Mouse (Mus musculus): ENCODE data around the gene Hoxa10. TPM values are rescaled to one million over a fixed set of nuclear protein-coding genes. Genes with fewer than 3 reads are reported as not detected.

Hoxa10 gene
- total RNA-seq, 1 experiment, result 0.80 TPM

DNA sequence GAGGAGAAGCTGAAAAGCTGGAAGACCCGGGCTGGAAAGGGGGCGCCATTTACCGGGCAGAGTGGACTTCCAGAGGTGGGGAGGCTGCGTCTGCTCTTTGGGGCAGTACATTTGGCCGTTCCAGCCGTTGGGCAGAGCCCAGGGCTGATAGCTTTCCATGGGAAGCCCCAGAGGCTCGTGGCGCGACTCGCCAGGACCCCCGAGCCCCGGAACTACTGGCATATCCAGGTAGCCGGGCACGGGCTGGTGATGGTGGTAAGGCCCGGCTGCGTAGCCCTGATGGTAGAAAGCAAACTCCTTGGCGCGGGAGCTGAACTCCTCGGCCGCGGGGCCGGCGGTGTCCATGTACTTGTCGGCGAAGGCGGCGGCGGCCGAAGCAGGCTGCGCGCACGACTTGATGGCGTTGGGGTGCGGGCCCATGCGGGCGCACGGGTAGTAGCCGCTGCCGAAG lies 19.2 kb upstream of the Hoxa10 start:
- DNase-seq (ENCODE audit: low read depth, low spot score), result no peak
- in situ Hi-C loops (cut with MboI; ENCODE audit: low sequenced_read_pairs in 2 of 2, unreplicated experiment in 2 of 2), result loop anchor here (5.0 to 25.0 kb wide), 3 partner anchors 55 to 1027 kb away; partner anchors contain the start of genes Creb5 (in 1 of the 2) and Evx1 (in 1 of the 2)
- Histone ChIP-seq H3K9me3 (ENCODE audit: control insufficient read depth, insufficient read depth, low read depth, low read length) (no peaks in the 10 kb centered on the region), H3K27ac (ENCODE audit: insufficient read depth, low read depth, low read length, poor library complexity, severe bottlenecking) (no peak overlapping the region), H3K4me1 (ENCODE audit: control insufficient read depth in 2 of 2, insufficient read depth in 2 of 2, low read length in 2 of 2, poor library complexity in 1 of 2) (0 out of 4 replicates have a peak, but pooled peaks cover 0 to 2% of the 10 kb centered on the region in 2 experiments), H3K36me3 (ENCODE audit: control insufficient read depth, insufficient read depth, low read length, poor library complexity, severe bottlenecking) (no peaks in the 10 kb centered on the region), H3K9ac (ENCODE audit: insufficient read depth, low read depth, low read length, poor library complexity, severe bottlenecking) (no peak overlapping the region), H3K4me3 (ENCODE audit: insufficient read depth in 1 of 2, low read depth in 1 of 2, low read length in 2 of 2, poor library complexity in 1 of 2, severe bottlenecking in 1 of 2) (peak overlapping the region; percentile 15 to 74; a peak in 3 of 4 replicates)
- TF ChIP-seq CHD2 (IDR thresholded peaks at IDR 0.05; ENCODE audit: low read depth, low read length), result no peak

DNA sequence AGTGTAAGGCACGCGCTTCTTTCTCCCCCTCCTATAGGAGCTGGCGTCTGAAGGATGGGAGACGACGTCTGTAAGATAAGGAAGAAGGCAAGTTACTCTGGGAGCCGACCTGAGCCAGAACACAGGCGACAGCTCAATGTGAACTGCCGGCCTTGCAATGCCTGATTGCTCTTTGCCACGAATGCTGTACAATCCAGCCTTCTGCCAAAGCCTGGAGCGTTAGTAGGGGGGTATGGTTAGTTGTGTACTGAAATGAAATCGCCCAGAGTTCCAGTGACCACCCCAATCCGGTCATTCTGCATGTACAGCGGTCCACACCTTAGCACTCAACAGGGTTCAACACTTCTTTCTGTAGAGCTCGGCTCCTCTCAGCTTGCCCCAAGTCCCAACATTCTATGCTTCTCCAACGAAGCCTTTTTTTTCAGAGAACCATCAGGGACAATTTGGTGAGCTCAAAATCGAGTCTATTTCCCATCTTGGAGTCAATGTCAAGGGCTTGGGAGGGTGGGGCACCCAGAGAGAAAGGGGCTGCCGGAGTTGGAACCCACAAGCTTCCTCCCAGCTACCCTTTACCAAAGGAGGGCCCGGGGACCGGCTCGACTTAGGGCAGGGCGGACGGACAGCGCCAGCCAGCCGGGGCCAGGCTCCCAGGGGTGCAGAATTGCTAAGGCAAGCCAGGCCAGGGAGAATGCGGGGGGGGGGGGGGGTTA lies 18.6 kb upstream of the Hoxa10 start:
- H3K4me1 ChIP-seq (ENCODE audit: control insufficient read depth in 2 of 2, insufficient read depth in 2 of 2, low read length in 2 of 2, poor library complexity in 1 of 2), result 0 out of 4 replicates have a peak, but pooled peaks cover 0 to 2% of the 10 kb centered on the region in 2 experiments
- H3K9me3 ChIP-seq (ENCODE audit: control insufficient read depth, insufficient read depth, low read depth, low read length), result no peaks in the 10 kb centered on the region
- no peak for TF ChIP-seq ZNF384 (IDR thresholded peaks at IDR 0.05; ENCODE audit: low read depth, low read length)
- no peak for TF ChIP-seq ZC3H11A (IDR thresholded peaks at IDR 0.05; ENCODE audit: borderline replicate concordance, low read depth, low read length)
- no peak for TF ChIP-seq MAFK (IDR thresholded peaks at IDR 0.05; ENCODE audit: insufficient read depth, low read depth, low read length)
- no peak for TF ChIP-seq CHD2 (IDR thresholded peaks at IDR 0.05; ENCODE audit: low read depth, low read length)
- no peak for TF ChIP-seq HCFC1 (IDR thresholded peaks at IDR 0.05; ENCODE audit: borderline replicate concordance, insufficient read depth, low read length)
- no peaks in the 10 kb centered on the region for H3K36me3 ChIP-seq (ENCODE audit: control insufficient read depth, insufficient read depth, low read length, poor library complexity, severe bottlenecking)
- H3K4me3 ChIP-seq (ENCODE audit: insufficient read depth in 1 of 2, low read depth in 1 of 2, low read length in 2 of 2, poor library complexity in 1 of 2, severe bottlenecking in 1 of 2), result no peak overlapping the region
- H3K27ac ChIP-seq (ENCODE audit: insufficient read depth, low read depth, low read length, poor library complexity, severe bottlenecking), result no peak overlapping the region
- H3K9ac ChIP-seq (ENCODE audit: insufficient read depth, low read depth, low read length, poor library complexity, severe bottlenecking), result no peak overlapping the region
- DNase-seq (ENCODE audit: low read depth, low spot score), result no peak
- in situ Hi-C loops (cut with MboI; ENCODE audit: low sequenced_read_pairs in 2 of 2, unreplicated experiment in 2 of 2), result loop anchor here (5.0 to 25.0 kb wide), 3 partner anchors 56 to 1028 kb away; partner anchors contain the start of genes Creb5 (in 1 of the 2) and Evx1 (in 1 of the 2)

DNA sequence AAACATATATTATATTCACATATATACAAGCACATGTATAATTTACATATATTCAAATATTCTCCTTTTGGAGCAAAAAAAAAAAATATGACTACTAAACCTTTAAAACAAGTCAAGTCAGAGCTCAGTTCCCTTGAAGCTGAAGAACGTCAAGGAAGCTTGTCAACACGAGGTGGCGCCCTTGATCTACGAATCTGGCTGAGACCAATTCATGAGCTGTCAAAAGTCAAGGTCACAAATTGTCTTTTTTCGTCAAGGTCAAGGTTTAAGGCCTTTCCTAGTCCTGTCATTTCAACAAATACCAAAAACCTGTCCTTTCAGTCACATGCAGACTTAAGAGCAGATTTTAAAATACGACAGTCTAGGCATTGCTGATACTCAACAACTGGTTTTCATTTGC lies 16.3 kb upstream of the Hoxa10 start:
- DNase-seq (ENCODE audit: low read depth, low spot score), result no peak
- in situ Hi-C loops (cut with MboI; ENCODE audit: low sequenced_read_pairs in 2 of 2, unreplicated experiment in 2 of 2), result loop anchor here (5.0 to 25.0 kb wide), 3 partner anchors 58 to 1030 kb away; partner anchors contain the start of genes Creb5 (in 1 of the 2) and Evx1 (in 1 of the 2)
- Histone ChIP-seq H3K4me3 (ENCODE audit: insufficient read depth in 1 of 2, low read depth in 1 of 2, low read length in 2 of 2, poor library complexity in 1 of 2, severe bottlenecking in 1 of 2) (no peak overlapping the region), H3K9ac (ENCODE audit: insufficient read depth, low read depth, low read length, poor library complexity, severe bottlenecking) (no peak overlapping the region), H3K4me1 (ENCODE audit: control insufficient read depth in 2 of 2, insufficient read depth in 2 of 2, low read length in 2 of 2, poor library complexity in 1 of 2) (peaks cover 0 to 4% of the 10 kb centered on the region in 2 experiments; a peak in 1 of 4 replicates), H3K27ac (ENCODE audit: insufficient read depth, low read depth, low read length, poor library complexity, severe bottlenecking) (no peak overlapping the region), H3K36me3 (ENCODE audit: control insufficient read depth, insufficient read depth, low read length, poor library complexity, severe bottlenecking) (no peaks in the 10 kb centered on the region), H3K9me3 (ENCODE audit: control insufficient read depth, insufficient read depth, low read depth, low read length) (no peaks in the 10 kb centered on the region)
- no peak for TF ChIP-seq CHD2 (IDR thresholded peaks at IDR 0.05; ENCODE audit: low read depth, low read length)
- no peak for TF ChIP-seq ZNF384 (IDR thresholded peaks at IDR 0.05; ENCODE audit: low read depth, low read length)

DNA sequence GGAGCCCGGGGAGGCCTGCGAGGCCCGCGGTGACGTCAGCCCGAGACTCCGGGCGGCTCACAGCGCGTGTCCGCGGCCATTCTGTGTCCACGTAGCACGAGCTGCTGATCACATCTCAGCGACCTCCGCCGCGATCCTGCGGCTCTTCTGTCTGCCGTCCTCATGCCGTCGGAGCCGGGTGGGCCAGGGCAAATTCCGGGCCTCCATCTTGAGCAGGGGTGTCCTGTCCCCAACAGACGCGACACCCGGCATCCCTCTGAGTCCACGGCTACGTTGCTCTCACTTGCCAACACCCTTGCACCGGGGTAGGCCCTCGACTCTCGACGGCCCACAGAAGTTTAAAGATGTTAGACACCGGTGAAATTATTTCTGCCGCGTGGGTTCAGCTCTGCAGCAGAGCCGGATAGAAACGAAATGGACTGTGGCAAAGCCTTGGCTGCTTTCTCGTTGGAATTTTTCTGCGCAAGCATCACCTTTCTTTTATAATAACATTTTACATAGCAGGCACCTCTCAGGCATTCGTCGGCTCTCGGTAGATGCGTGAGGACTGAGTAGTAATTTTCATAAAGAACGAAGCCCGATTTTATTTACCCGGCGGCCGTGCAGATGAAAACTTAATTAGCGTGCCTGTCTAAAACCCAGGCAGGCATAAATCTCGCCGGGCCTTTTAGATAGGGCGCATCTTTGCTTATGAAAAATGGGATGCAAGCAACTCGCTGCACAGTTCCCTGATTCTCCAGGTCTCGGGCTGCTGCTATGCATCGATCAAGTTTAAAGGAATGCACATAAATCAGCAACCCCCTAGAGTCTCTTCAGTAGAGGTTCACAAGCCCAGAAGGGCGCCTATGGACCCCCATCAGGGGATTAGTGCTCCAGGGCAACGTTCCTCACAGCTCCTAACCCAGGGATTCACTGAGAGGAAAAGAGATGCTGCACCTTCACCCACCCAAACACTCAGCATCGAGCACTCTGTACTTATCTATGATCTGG lies 13.2 kb upstream of the Hoxa10 start:
- H3K4me1 ChIP-seq (ENCODE audit: control insufficient read depth in 2 of 2, insufficient read depth in 2 of 2, low read length in 2 of 2, poor library complexity in 1 of 2), result peaks cover 0 to 2% of the 10 kb centered on the region in 2 experiments; a peak in 1 of 4 replicates
- TF ChIP-seq CHD2 (IDR thresholded peaks at IDR 0.05; ENCODE audit: low read depth, low read length), result no peak
- no peak for TF ChIP-seq MAFK (IDR thresholded peaks at IDR 0.05; ENCODE audit: insufficient read depth, low read depth, low read length)
- no peak for TF ChIP-seq ZC3H11A (IDR thresholded peaks at IDR 0.05; ENCODE audit: borderline replicate concordance, low read depth, low read length)
- no peak for TF ChIP-seq HCFC1 (IDR thresholded peaks at IDR 0.05; ENCODE audit: borderline replicate concordance, insufficient read depth, low read length)
- TF ChIP-seq ZNF384 (IDR thresholded peaks at IDR 0.05; ENCODE audit: low read depth, low read length), result no peak
- H3K9me3 ChIP-seq (ENCODE audit: control insufficient read depth, insufficient read depth, low read depth, low read length), result no peaks in the 10 kb centered on the region
- H3K36me3 ChIP-seq (ENCODE audit: control insufficient read depth, insufficient read depth, low read length, poor library complexity, severe bottlenecking), result no peaks in the 10 kb centered on the region
- in situ Hi-C loops (cut with MboI; ENCODE audit: low sequenced_read_pairs in 2 of 2, unreplicated experiment in 2 of 2), result loop anchor here (10.0 to 25.0 kb wide), 2 partner anchors 61 to 1033 kb away; partner anchors contain the start of genes Creb5 (in 1 of the 2) and Evx1 (in 1 of the 2)
- no peak for DNase-seq (ENCODE audit: low read depth, low spot score)
- H3K27ac ChIP-seq (ENCODE audit: insufficient read depth, low read depth, low read length, poor library complexity, severe bottlenecking), result no peak overlapping the region
- no peak overlapping the region for H3K9ac ChIP-seq (ENCODE audit: insufficient read depth, low read depth, low read length, poor library complexity, severe bottlenecking)
- H3K4me3 ChIP-seq (ENCODE audit: insufficient read depth in 1 of 2, low read depth in 1 of 2, low read length in 2 of 2, poor library complexity in 1 of 2, severe bottlenecking in 1 of 2), result no peak overlapping the region
